Mouse (Mus musculus) midbrain, embryonic 16.5 days (tissue): Measurements from ENCODE around the gene Tlx3. TPM values are rescaled to one million over a fixed set of nuclear protein-coding genes. Genes with fewer than 3 reads are reported as not detected.

Source experiments
- ATAC-seq: fragments of 200-750 bp; cut with Nextera tagmentation; 2 replicates; pipeline ENCODE4 v1.8.0; 2017; ENCODE audit warnings: moderate TSS enrichment
- H3K27ac ChIP-seq: fragments of 300-500 bp; sonication (generic); 2 replicates; pipeline ENCODE4 v1.5.1; 2014; ENCODE audit warnings: mild to moderate bottlenecking, low read length, mixed read lengths
- H3K27me3 ChIP-seq: fragments of 300-500 bp; sonication (generic); 2 replicates; pipeline ENCODE4 v1.6.1; 2014; ENCODE audit warnings: low read depth, low read length, mixed read lengths; ENCODE audit not compliant: control insufficient read depth, insufficient read depth
- H3K36me3 ChIP-seq: fragments of 300-500 bp; sonication (generic); 2 replicates; pipeline ENCODE4 v1.6.1; 2014; ENCODE audit warnings: mild to moderate bottlenecking, low read length, moderate library complexity, mixed read lengths; ENCODE audit not compliant: control insufficient read depth, insufficient read depth
- H3K4me1 ChIP-seq: fragments of 300-500 bp; sonication (generic); 2 replicates; pipeline ENCODE4 v1.6.1; 2014; ENCODE audit warnings: mild to moderate bottlenecking, low read length, mixed read lengths; ENCODE audit not compliant: control insufficient read depth, insufficient read depth
- H3K4me2 ChIP-seq: fragments of 300-500 bp; sonication (generic); 2 replicates; pipeline ENCODE4 v1.6.1; 2014; ENCODE audit warnings: mild to moderate bottlenecking, low read length, mixed read lengths
- H3K4me3 ChIP-seq: fragments of 300-500 bp; sonication (generic); 2 replicates; pipeline ENCODE4 v1.5.1; 2014; ENCODE audit warnings: low read depth, mild to moderate bottlenecking, low read length, moderate library complexity, mixed read lengths
- H3K9ac ChIP-seq: fragments of 300-500 bp; sonication (generic); 2 replicates; pipeline ENCODE4 v1.6.1; 2014; ENCODE audit warnings: low read depth, low read length, mixed read lengths
- H3K9me3 ChIP-seq: fragments of 300-500 bp; sonication (generic); replicated peaks from 2 replicates; pipeline ENCODE4 v1.6.1; 2014; ENCODE audit warnings: mild to moderate bottlenecking, low read length, mixed read lengths; ENCODE audit not compliant: control insufficient read depth, poor library complexity, severe bottlenecking
- WGBS: fragments of 180-500 bp; shearing (Covaris S2); extraction: QIAGEN DNeasy Blood & Tissue Kit; methylation state at CpG from one replicate; pipeline ENCODE4 v1.1.7; 2014; 5-methylcytosine and 5-hydroxymethylcytosine counted together
- polyA plus RNA-seq: library from polyadenylated mRNA; unstranded; fragments of >200 nt; fragmentation: Nextera tagmentation; extraction: Ambion mirVana; gene quantifications from 2 replicates; pipeline ENCODE4 v1.2.1, GENCODE M21; 2015

Gene Tlx3
- 0.85 and 0.89 TPM in 2 replicates for polyA plus RNA-seq

- H3K4me1 ChIP-seq, result peaks cover 2% of the 10 kb centered on the region; the same call in 1 of the 2 replicates
- H3K4me3 ChIP-seq, result 0 out of 2 replicates have a peak within 1 kb of the TSS, but pooled peaks have one; percentile 7
- no peaks in the 10 kb centered on the region for H3K36me3 ChIP-seq
- 1% methylated on average over 80 of the region's 81 CpGs for WGBS
- H3K4me2 ChIP-seq, result peak within 1 kb of the TSS; percentile 30; the same call in 1 of the 2 replicates
- peaks cover 41% of the 10 kb centered on the region for H3K27me3 ChIP-seq
- no peaks in the 10 kb centered on the region for H3K9me3 ChIP-seq
- H3K9ac ChIP-seq, result no peak within 1 kb of the TSS
- H3K27ac ChIP-seq, result no peak within 1 kb of the TSS
- ATAC-seq, result peak; percentile 30; the same call in 1 of the 2 replicates
These were observed at the start of gene Tlx3 for GRCm38 (mm10) chr11:33203383-33204328. Gene Tlx3 (minus strand): TSS chr11:33203589.

GRCm38 (mm10) chr11:33240295-33240694 lies 36.9 kb upstream of the Tlx3 start:
- 62% methylated on average over 3 of the region's 3 CpGs for WGBS
- no peak overlapping the region for H3K9ac ChIP-seq
- no peak for ATAC-seq
- no peaks in the 10 kb centered on the region for H3K4me1 ChIP-seq
- H3K27ac ChIP-seq, result no peak overlapping the region
- no peaks in the 10 kb centered on the region for H3K27me3 ChIP-seq
- no peak overlapping the region for H3K4me3 ChIP-seq
- H3K4me2 ChIP-seq, result no peak overlapping the region
- H3K9me3 ChIP-seq, result no peaks in the 10 kb centered on the region
- H3K36me3 ChIP-seq, result no peaks in the 10 kb centered on the region

GRCm38 (mm10) chr11:33234134-33234533 lies 30.7 kb upstream of the Tlx3 start:
- no peak overlapping the region for H3K4me2 ChIP-seq
- ATAC-seq, result no peak
- H3K36me3 ChIP-seq, result no peaks in the 10 kb centered on the region
- 39% methylated on average over 3 of the region's 3 CpGs for WGBS
- no peaks in the 10 kb centered on the region for H3K27me3 ChIP-seq
- H3K9ac ChIP-seq, result no peak overlapping the region
- peaks cover 5% of the 10 kb centered on the region; the same call in 1 of the 2 replicates for H3K4me1 ChIP-seq
- no peak overlapping the region for H3K27ac ChIP-seq
- no peak overlapping the region for H3K4me3 ChIP-seq
- H3K9me3 ChIP-seq, result no peaks in the 10 kb centered on the region

- H3K36me3 ChIP-seq, result no peaks in the 10 kb centered on the region
- H3K4me3 ChIP-seq, result no peak overlapping the region
- WGBS, result 62% methylated on average over 5 of the region's 5 CpGs
- no peaks in the 10 kb centered on the region for H3K9me3 ChIP-seq
- H3K27ac ChIP-seq, result no peak overlapping the region
- no peak for ATAC-seq
- no peak overlapping the region for H3K9ac ChIP-seq
- H3K4me1 ChIP-seq, result peaks cover 5% of the 10 kb centered on the region; the same call in 1 of the 2 replicates
- H3K4me2 ChIP-seq, result no peak overlapping the region
- no peaks in the 10 kb centered on the region for H3K27me3 ChIP-seq
These were observed 28.7 kb upstream of the Tlx3 start for GRCm38 (mm10) chr11:33232056-33232455.

GRCm38 (mm10) chr11:33228186-33228585 lies 24.8 kb upstream of the Tlx3 start:
- no peak overlapping the region for H3K4me2 ChIP-seq
- H3K4me1 ChIP-seq, result no peaks in the 10 kb centered on the region
- H3K36me3 ChIP-seq, result no peaks in the 10 kb centered on the region
- no peak overlapping the region for H3K4me3 ChIP-seq
- no peak overlapping the region for H3K27ac ChIP-seq
- ATAC-seq, result no peak
- no peak overlapping the region for H3K9ac ChIP-seq
- 88% methylated on average over 2 of the region's 2 CpGs for WGBS
- H3K9me3 ChIP-seq, result no peaks in the 10 kb centered on the region
- H3K27me3 ChIP-seq, result no peaks in the 10 kb centered on the region

GRCm38 (mm10) chr11:33226516-33226915 lies 23.1 kb upstream of the Tlx3 start:
- Histone ChIP-seq H3K27me3 (no peaks in the 10 kb centered on the region), H3K4me3 (no peak overlapping the region), H3K4me2 (no peak overlapping the region), H3K9me3 (no peaks in the 10 kb centered on the region), H3K9ac (no peak overlapping the region), H3K4me1 (no peaks in the 10 kb centered on the region), H3K36me3 (no peaks in the 10 kb centered on the region), H3K27ac (no peak overlapping the region)
- 82% methylated on average over 8 of the region's 8 CpGs for WGBS
- ATAC-seq, result no peak

- H3K27ac ChIP-seq, result no peak overlapping the region
- ATAC-seq, result no peak
- WGBS, result 78% methylated on average over 11 of the region's 11 CpGs
These were observed 18.4 kb upstream of the Tlx3 start for GRCm38 (mm10) chr11:33221566-33222365.

GRCm38 (mm10) chr11:33220763-33221162 lies 17.4 kb upstream of the Tlx3 start:
- no peak overlapping the region for H3K4me2 ChIP-seq
- no peaks in the 10 kb centered on the region for H3K27me3 ChIP-seq
- no peaks in the 10 kb centered on the region for H3K36me3 ChIP-seq
- whole genome bisulfite sequencing, result 60% methylated on average over 7 of the region's 7 CpGs
- no peak overlapping the region for H3K9ac ChIP-seq
- H3K4me1 ChIP-seq, result no peaks in the 10 kb centered on the region
- ATAC-seq, result no peak
- no peak overlapping the region for H3K27ac ChIP-seq
- no peaks in the 10 kb centered on the region for H3K9me3 ChIP-seq
- no peak overlapping the region for H3K4me3 ChIP-seq

More at GRCm38 (mm10) chr11:33221566-33222365, 18.4 kb upstream of the Tlx3 start:
- Histone ChIP-seq H3K36me3 (no peaks in the 10 kb centered on the region), H3K4me2 (no peak overlapping the region), H3K4me3 (no peak overlapping the region), H3K9ac (no peak overlapping the region), H3K4me1 (no peaks in the 10 kb centered on the region), H3K27me3 (no peaks in the 10 kb centered on the region), H3K9me3 (no peaks in the 10 kb centered on the region)
